Mouse (Mus musculus): ENCODE data around the gene Acod1. TPM values are rescaled to one million over a fixed set of nuclear protein-coding genes. Genes with fewer than 3 reads are reported as not detected.

Acod1 gene
- polyA plus RNA-seq, 2 experiments: 0.06 to 0.08 TPM

DNA sequence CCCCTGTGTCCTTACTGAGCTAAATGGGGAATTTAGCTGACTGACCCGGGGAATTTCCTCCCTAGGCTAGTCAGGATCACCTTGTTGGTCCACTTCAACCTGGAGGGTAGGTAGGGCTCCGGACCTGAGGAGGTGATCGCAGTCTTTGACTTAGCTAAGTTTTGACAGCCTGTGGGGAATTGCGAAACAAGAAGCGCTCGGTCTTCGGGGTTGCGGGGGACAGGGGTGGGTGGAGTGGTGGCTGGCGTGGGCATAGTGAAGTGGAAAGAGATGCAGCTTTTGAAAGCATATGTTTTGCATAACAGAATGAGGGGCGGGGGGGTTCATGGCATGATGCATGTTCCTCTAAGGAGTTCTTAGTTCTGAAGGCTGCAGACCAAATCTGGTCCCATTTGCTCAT, 24.0 kb downstream of the Acod1 start:
- Histone ChIP-seq H3K27ac (peak overlapping the region; percentile 95), H3K4me2 (ENCODE audit: low read depth) (peak overlapping the region; percentile 95), H3K4me3 (ENCODE audit: insufficient read depth in 1 of 2, low read depth in 2 of 2, low read length in 2 of 2) (peak overlapping the region; percentile 88 to 90), H3K27me3 (ENCODE audit: control insufficient read depth, insufficient read depth, low read length) (no peaks in the 10 kb centered on the region), H3K4me1 (replicated peaks; ENCODE audit: control insufficient read depth in 2 of 2, insufficient read depth in 2 of 2, low read length in 1 of 2) (peaks cover 0 to 10% of the 10 kb centered on the region in 2 experiments; a peak in 3 of 4 replicates), H3K36me3 (replicated peaks; ENCODE audit: control insufficient read depth, insufficient read depth, low read depth) (peaks cover 12% of the 10 kb centered on the region), H3K9ac (replicated peaks) (peak overlapping the region; percentile 95), H3K9me3 (ENCODE audit: control insufficient read depth, low read length) (no peaks in the 10 kb centered on the region)
- ATAC-seq (ENCODE audit: insufficient read depth) (0 out of 2 replicates have a peak, but pooled peaks have one; percentile 0), DNase-seq (ENCODE audit: low read depth in 3 of 3, low spot score in 3 of 3) (no peak)
- TF ChIP-seq CTCF (IDR thresholded peaks at IDR 0.05; ENCODE audit: low read depth) (no peak), EP300 (IDR thresholded peaks at IDR 0.05; ENCODE audit: low read depth) (no peak)
- WGBS (ENCODE audit: insufficient replicate concordance): 3% methylated on average over 10 of the region's 10 CpGs

DNA sequence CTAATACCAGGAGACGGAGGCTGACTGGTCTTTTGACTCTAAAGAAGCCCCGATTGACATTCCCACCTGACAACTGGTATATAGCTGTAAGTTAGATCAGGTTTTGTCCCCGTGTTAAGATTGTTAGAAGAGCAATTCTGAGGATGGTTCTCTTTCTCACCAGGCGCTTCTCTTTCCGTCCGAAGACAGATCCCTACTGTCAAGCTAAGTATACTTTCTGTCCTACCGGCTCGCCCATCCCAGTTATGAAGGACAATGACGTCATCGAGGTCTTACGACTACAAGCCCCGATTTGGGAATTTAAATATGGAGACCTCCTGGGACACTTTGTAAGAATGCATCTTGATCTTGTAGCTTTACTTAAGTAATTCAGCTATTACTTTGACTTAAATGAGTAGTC, 24.7 kb downstream of the Acod1 start:
- no peak for ATAC-seq (ENCODE audit: insufficient read depth)
- no peak overlapping the region for H3K9ac ChIP-seq (replicated peaks)
- peak overlapping the region; percentile 95 for H3K4me2 ChIP-seq (ENCODE audit: low read depth)
- H3K9me3 ChIP-seq (ENCODE audit: control insufficient read depth, low read length): no peaks in the 10 kb centered on the region
- peaks cover 0 to 10% of the 10 kb centered on the region in 2 experiments; a peak in 3 of 4 replicates for H3K4me1 ChIP-seq (replicated peaks; ENCODE audit: control insufficient read depth in 2 of 2, insufficient read depth in 2 of 2, low read length in 1 of 2)
- no peak for DNase-seq (ENCODE audit: low read depth in 3 of 3, low spot score in 3 of 3)
- H3K36me3 ChIP-seq (replicated peaks; ENCODE audit: control insufficient read depth, insufficient read depth, low read depth): peaks cover 18% of the 10 kb centered on the region
- TF ChIP-seq EP300 (IDR thresholded peaks at IDR 0.05; ENCODE audit: low read depth) (no peak), CTCF (IDR thresholded peaks at IDR 0.05; ENCODE audit: low read depth) (no peak)
- 86% methylated on average over 12 of the region's 12 CpGs for WGBS (ENCODE audit: insufficient replicate concordance)
- H3K27ac ChIP-seq: no peak overlapping the region
- no peaks in the 10 kb centered on the region for H3K27me3 ChIP-seq (ENCODE audit: control insufficient read depth, insufficient read depth, low read length)
- peak overlapping the region in 1 of 2 experiments; percentile 6; a peak in 1 of 4 replicates for H3K4me3 ChIP-seq (ENCODE audit: insufficient read depth in 1 of 2, low read depth in 2 of 2, low read length in 2 of 2)

DNA sequence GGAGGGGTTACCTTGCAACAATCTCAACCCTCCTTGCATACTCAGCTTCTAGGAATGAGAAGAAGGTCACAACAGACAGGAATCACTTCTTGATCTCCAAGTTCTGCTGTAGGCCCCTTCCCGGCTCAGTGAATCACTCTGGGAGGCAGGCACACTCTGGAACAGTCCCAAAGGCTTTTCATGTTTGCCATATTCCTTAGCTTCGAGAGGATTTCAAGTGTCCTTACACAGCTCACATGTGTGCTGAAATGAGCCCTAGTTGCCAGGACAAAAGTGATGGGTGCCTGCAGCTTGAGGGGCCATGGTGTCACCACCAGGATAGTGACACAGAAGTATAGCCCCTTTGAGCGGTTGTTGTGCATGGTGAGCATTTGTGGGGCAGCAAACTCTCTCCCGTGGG, 26.0 kb downstream of the Acod1 start:
- Histone ChIP-seq H3K27ac (no peak overlapping the region), H3K4me2 (ENCODE audit: low read depth) (no peak overlapping the region), H3K4me3 (ENCODE audit: insufficient read depth in 1 of 2, low read depth in 2 of 2, low read length in 2 of 2) (no peak overlapping the region), H3K36me3 (replicated peaks; ENCODE audit: control insufficient read depth, insufficient read depth, low read depth) (peaks cover 27% of the 10 kb centered on the region), H3K4me1 (replicated peaks; ENCODE audit: control insufficient read depth in 2 of 2, insufficient read depth in 2 of 2, low read length in 1 of 2) (peaks cover 0 to 10% of the 10 kb centered on the region in 2 experiments; a peak in 3 of 4 replicates), H3K27me3 (ENCODE audit: control insufficient read depth, insufficient read depth, low read length) (no peaks in the 10 kb centered on the region), H3K9ac (replicated peaks) (no peak overlapping the region), H3K9me3 (ENCODE audit: control insufficient read depth, low read length) (no peaks in the 10 kb centered on the region)
- no peak for DNase-seq (ENCODE audit: low read depth in 3 of 3, low spot score in 3 of 3)
- no peak for ATAC-seq (ENCODE audit: insufficient read depth)
- TF ChIP-seq EP300 (IDR thresholded peaks at IDR 0.05; ENCODE audit: low read depth) (no peak), CTCF (IDR thresholded peaks at IDR 0.05; ENCODE audit: low read depth) (no peak)
- 75% methylated on average over 4 of the region's 4 CpGs for WGBS (ENCODE audit: insufficient replicate concordance)

DNA sequence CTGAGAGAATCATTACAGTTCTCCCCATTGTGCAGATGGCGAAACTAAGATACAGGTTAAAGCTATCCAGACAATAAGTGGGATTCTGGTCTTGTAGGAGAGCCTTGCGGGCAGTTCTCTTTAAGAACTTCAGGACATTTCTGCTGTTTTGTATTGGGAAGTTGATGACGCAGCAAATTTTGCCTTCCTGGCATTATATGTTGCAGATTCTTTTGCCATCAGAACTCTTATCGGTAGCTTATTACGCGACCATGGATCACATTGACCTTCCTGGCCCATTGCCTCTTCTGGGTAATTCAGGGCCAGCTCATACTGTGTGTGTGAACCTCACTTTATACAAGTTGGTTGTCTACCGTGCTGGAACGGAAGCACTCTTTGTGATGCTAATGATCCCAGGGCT, 27.0 kb downstream of the Acod1 start:
- ATAC-seq (ENCODE audit: insufficient read depth) (no peak), DNase-seq (ENCODE audit: low read depth in 3 of 3, low spot score in 3 of 3) (no peak)
- H3K36me3 ChIP-seq (replicated peaks; ENCODE audit: control insufficient read depth, insufficient read depth, low read depth): peaks cover 27% of the 10 kb centered on the region
- H3K4me3 ChIP-seq (ENCODE audit: insufficient read depth in 1 of 2, low read depth in 2 of 2, low read length in 2 of 2): no peak overlapping the region
- H3K9ac ChIP-seq (replicated peaks): no peak overlapping the region
- H3K27me3 ChIP-seq (ENCODE audit: control insufficient read depth, insufficient read depth, low read length): no peaks in the 10 kb centered on the region
- no peak overlapping the region for H3K4me2 ChIP-seq (ENCODE audit: low read depth)
- WGBS (ENCODE audit: insufficient replicate concordance): 87% methylated on average over 8 of the region's 8 CpGs
- H3K4me1 ChIP-seq (replicated peaks; ENCODE audit: control insufficient read depth in 2 of 2, insufficient read depth in 2 of 2, low read length in 1 of 2): peaks cover 0 to 10% of the 10 kb centered on the region in 2 experiments; a peak in 3 of 4 replicates
- no peak overlapping the region for H3K27ac ChIP-seq
- TF ChIP-seq EP300 (IDR thresholded peaks at IDR 0.05; ENCODE audit: low read depth) (no peak), CTCF (IDR thresholded peaks at IDR 0.05; ENCODE audit: low read depth) (no peak)
- no peaks in the 10 kb centered on the region for H3K9me3 ChIP-seq (ENCODE audit: control insufficient read depth, low read length)

DNA sequence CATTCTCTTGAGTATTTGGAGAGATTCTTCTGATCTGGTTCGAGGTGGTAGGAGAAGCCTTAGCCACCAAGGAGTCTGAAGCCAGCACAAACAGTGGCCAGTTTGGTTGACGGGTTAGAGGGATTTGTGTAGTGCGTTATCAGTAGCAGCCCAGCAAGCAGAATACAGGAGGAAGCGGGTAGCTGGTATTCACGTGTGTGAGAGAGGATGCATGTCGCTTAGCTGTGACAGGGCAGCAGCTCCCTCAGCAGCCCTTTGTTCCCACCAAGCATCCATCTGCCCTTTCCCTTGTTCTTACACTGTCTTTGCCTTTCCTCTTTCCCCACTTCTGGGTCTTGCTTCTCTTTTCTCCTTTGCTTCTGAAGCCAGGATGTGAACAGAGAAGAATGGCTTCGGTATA, 28.4 kb downstream of the Acod1 start:
- Histone ChIP-seq H3K9ac (replicated peaks) (no peak overlapping the region), H3K9me3 (ENCODE audit: control insufficient read depth, low read length) (no peaks in the 10 kb centered on the region), H3K27ac (no peak overlapping the region), H3K36me3 (replicated peaks; ENCODE audit: control insufficient read depth, insufficient read depth, low read depth) (peaks cover 32% of the 10 kb centered on the region), H3K4me1 (replicated peaks; ENCODE audit: control insufficient read depth in 2 of 2, insufficient read depth in 2 of 2, low read length in 1 of 2) (peaks cover 0 to 4% of the 10 kb centered on the region in 2 experiments; a peak in 3 of 4 replicates), H3K27me3 (ENCODE audit: control insufficient read depth, insufficient read depth, low read length) (no peaks in the 10 kb centered on the region), H3K4me2 (ENCODE audit: low read depth) (no peak overlapping the region), H3K4me3 (ENCODE audit: insufficient read depth in 1 of 2, low read depth in 2 of 2, low read length in 2 of 2) (no peak overlapping the region)
- 43% methylated on average over 7 of the region's 7 CpGs for WGBS (ENCODE audit: insufficient replicate concordance)
- DNase-seq (ENCODE audit: low read depth in 3 of 3, low spot score in 3 of 3) (no peak), ATAC-seq (ENCODE audit: insufficient read depth) (no peak)
- TF ChIP-seq EP300 (IDR thresholded peaks at IDR 0.05; ENCODE audit: low read depth): no peak
- no peak for TF ChIP-seq CTCF (IDR thresholded peaks at IDR 0.05; ENCODE audit: low read depth)

Measured in liver, embryonic 14.5 days (tissue).